Mouse (Mus musculus) intestine, embryonic 15.5 days (tissue): Measurements from ENCODE around the gene Selenbp2. TPM values are rescaled to one million over a fixed set of nuclear protein-coding genes. Genes with fewer than 3 reads are reported as not detected.
A peak's percentile ranks its signal among the peaks of the same experiment; 100 is the strongest.
"Not testable (repeated sequence)": the region's sequence is repeated elsewhere in the genome, so short reads cannot be mapped to it uniquely, and the experiment has no call there.

Source experiments
- ATAC-seq: fragments of 200-750 bp; cut with Nextera tagmentation; 2 replicates; pipeline ENCODE4 v1.8.0; 2017; ENCODE audit warnings: moderate TSS enrichment, moderate library complexity
- H3K27ac ChIP-seq: fragments of 300-500 bp; sonication (generic); 2 replicates; pipeline ENCODE4 v1.5.1; 2015; ENCODE audit warnings: mild to moderate bottlenecking, inconsistent platforms
- H3K27me3 ChIP-seq: fragments of 300-500 bp; sonication (generic); replicated peaks from 2 replicates; pipeline ENCODE4 v1.6.1; 2015; ENCODE audit warnings: inconsistent platforms
- H3K36me3 ChIP-seq: fragments of 300-500 bp; sonication (generic); 2 replicates; pipeline ENCODE4 v1.6.1; 2015; ENCODE audit warnings: inconsistent platforms
- H3K4me1 ChIP-seq: fragments of 300-500 bp; sonication (generic); replicated peaks from 2 replicates; pipeline ENCODE4 v1.6.1; 2015; ENCODE audit warnings: inconsistent platforms
- H3K4me2 ChIP-seq: fragments of 300-500 bp; sonication (generic); replicated peaks from 2 replicates; pipeline ENCODE4 v1.6.1; 2015; ENCODE audit warnings: mild to moderate bottlenecking, inconsistent platforms
- H3K4me3 ChIP-seq: fragments of 300-500 bp; sonication (generic); replicated peaks from 2 replicates; pipeline ENCODE4 v1.5.1; 2015; ENCODE audit warnings: inconsistent platforms
- H3K9ac ChIP-seq: fragments of 300-500 bp; sonication (generic); 2 replicates; pipeline ENCODE4 v1.6.1; 2015; ENCODE audit warnings: inconsistent platforms
- H3K9me3 ChIP-seq: fragments of 300-500 bp; sonication (generic); 2 replicates; pipeline ENCODE4 v1.6.1; 2016; ENCODE audit warnings: inconsistent platforms
- WGBS: fragments of 180-500 bp; shearing (Covaris S2); methylation state at CpG from one replicate; pipeline ENCODE4 v1.1.7; 2015; 5-methylcytosine and 5-hydroxymethylcytosine counted together
- polyA plus RNA-seq: library from polyadenylated mRNA; unstranded; fragments of >200 nt; fragmentation: Nextera tagmentation; extraction: Ambion mirVana; gene quantifications from 2 replicates; pipeline ENCODE4 v1.2.1, GENCODE M21; 2015

Selenbp2 gene
- polyA plus RNA-seq, 1 experiment from 2014 or later, result 4.0 TPM

GRCm38 (mm10) chr3:94679351-94679841 is 14.0 kb upstream of the Selenbp2 start:
- Histone ChIP-seq H3K4me3 (no peak overlapping the region), H3K27ac (no peak overlapping the region), H3K9me3 (no peaks in the 10 kb centered on the region), H3K36me3 (no peaks in the 10 kb centered on the region), H3K9ac (no peak overlapping the region), H3K4me2 (no peak overlapping the region), H3K27me3 (no peaks in the 10 kb centered on the region), H3K4me1 (0 out of 2 replicates have a peak, but pooled peaks cover 3% of the 10 kb centered on the region)
- WGBS, result 64% methylated on average over 8 of the region's 8 CpGs
- ATAC-seq, result peak; percentile 41

DNA sequence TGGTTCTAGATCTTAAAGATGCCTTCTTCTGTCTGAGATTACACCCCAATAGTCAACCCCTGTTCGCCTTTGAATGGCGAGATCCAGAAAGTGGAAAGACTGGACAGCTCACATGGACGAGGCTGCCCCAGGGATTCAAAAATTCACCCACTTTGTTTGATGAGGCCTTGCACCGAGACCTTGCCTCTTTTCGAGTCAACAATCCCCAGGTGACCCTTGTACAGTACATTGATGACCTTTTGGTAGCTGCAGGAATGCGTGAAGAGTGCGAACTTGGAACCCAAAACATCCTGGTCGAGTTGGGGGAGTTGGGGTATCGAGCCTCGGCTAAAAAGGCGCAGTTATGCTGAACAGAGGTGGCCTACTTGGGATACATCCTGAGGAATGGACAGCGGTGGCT is 13.3 kb upstream of the Selenbp2 start:
- H3K4me2 ChIP-seq, H3K36me3 ChIP-seq, H3K4me3 ChIP-seq, H3K27me3 ChIP-seq, H3K9ac ChIP-seq, H3K9me3 ChIP-seq, ATAC-seq, H3K4me1 ChIP-seq, H3K27ac ChIP-seq: not testable (repeated sequence)
- WGBS, result 82% methylated on average over 12 of the region's 12 CpGs

GRCm38 (mm10) chr3:94680783-94681182 is 12.6 kb upstream of the Selenbp2 start:
- Histone ChIP-seq H3K27me3 (no peaks in the 10 kb centered on the region), H3K27ac (no peak overlapping the region), H3K9ac (no peak overlapping the region), H3K36me3 (no peaks in the 10 kb centered on the region), H3K4me2 (peak overlapping the region; percentile 38; the same call in 1 of the 2 replicates), H3K9me3 (no peaks in the 10 kb centered on the region), H3K4me1 (0 out of 2 replicates have a peak, but pooled peaks cover 3% of the 10 kb centered on the region), H3K4me3 (no peak overlapping the region)
- ATAC-seq, result peak; percentile 74
- WGBS, result 75% methylated on average over 16 of the region's 16 CpGs

DNA sequence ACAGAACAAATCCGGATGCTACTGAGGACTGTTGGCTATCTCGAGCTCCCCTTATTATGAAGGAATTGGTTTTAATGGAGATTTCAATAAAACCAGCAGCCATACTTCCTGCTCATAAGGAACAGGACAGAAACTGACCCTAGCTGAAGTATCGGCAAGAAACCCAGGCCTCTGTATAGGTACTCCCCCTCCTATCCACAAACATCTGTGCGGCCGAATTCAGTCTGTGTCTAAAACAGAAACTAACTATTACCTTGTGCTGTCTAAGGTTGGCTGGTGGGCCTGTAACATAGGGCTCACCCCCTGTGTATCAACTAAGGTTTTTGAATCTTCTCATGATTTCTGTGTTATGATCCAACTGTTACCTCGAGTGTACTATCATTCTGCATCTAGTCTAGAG is 9.7 kb upstream of the Selenbp2 start:
- 0 out of 2 replicates have a peak, but pooled peaks cover 3% of the 10 kb centered on the region for H3K4me1 ChIP-seq
- ATAC-seq, result no peak
- no peaks in the 10 kb centered on the region for H3K27me3 ChIP-seq
- no peak overlapping the region for H3K4me2 ChIP-seq
- H3K4me3 ChIP-seq, result no peak overlapping the region
- H3K9ac ChIP-seq, result no peak overlapping the region
- no peak overlapping the region for H3K27ac ChIP-seq
- 81% methylated on average over 6 of the region's 6 CpGs for WGBS
- H3K36me3 ChIP-seq, result no peaks in the 10 kb centered on the region
- H3K9me3 ChIP-seq, result no peaks in the 10 kb centered on the region

DNA sequence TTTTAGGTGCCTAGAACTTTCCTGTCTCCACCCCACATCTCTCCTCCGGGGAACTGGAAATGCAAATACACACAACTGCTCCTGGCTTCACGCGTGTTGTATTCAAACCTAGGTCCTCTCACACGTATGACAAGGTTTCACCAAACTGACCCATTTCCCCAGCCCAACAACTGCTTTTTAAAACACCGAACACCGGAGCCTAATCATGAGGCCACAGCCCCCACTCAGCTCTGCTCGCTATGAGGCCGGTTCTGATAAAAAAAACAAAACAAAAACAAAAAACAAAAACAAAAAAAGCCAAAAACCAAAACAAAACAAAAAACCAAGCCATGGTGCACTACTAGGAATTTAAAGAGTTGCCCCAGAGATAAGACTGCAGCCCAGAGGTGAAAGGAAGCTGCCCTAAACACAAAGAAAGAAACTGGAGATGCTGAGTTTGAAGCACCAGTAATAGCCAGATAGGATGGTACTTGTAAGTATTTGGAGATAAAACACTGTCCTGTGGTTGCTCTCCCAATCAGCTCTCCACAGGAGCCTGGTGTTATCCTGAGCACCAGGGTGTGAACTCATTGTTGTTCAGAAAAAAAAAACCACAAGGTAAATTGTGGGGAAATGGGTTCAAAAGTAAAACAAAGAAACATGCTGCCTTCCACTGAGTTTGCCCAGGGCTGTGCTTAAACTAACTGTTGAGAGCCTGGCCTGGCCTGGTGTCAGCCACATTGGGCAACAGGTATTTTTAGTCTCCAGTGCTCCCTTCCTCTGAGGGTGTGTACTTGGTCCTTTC is 7.2 kb upstream of the Selenbp2 start:
- not testable (repeated sequence) for H3K9me3 ChIP-seq, H3K27ac ChIP-seq, H3K4me3 ChIP-seq, H3K36me3 ChIP-seq, H3K9ac ChIP-seq, H3K4me1 ChIP-seq, ATAC-seq, H3K4me2 ChIP-seq, H3K27me3 ChIP-seq
- 89% methylated on average over 8 of the region's 8 CpGs for WGBS

- H3K4me2 ChIP-seq, H3K36me3 ChIP-seq, H3K4me1 ChIP-seq, H3K9ac ChIP-seq, ATAC-seq, H3K9me3 ChIP-seq, H3K4me3 ChIP-seq, H3K27me3 ChIP-seq, H3K27ac ChIP-seq: not testable (repeated sequence)
- 94% methylated on average over 3 of the region's 3 CpGs for WGBS
These were observed 4.7 kb upstream of the Selenbp2 start for GRCm38 (mm10) chr3:94688698-94689097.

DNA sequence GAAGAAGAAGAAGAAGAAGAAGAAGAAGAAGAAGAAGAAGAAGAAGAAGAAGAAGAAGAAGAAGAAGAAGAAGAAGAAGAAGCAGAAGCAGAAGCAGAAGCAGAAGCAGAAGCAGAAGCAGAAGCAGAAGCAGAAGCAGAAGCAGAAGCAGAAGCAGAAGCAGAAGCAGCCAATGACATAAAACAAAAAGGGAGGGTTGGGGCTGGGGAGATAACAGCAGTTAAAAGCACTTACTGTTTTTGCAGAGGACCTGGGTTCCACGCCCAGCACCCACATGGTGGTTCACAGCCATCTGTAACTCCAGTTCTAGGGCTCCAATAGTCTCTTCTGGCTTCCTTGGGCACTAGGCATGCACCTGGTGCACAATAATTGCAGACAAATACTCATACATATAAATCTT is 4.2 kb upstream of the Selenbp2 start:
- WGBS, result 65% methylated on average over 1 of the region's 1 CpGs

DNA sequence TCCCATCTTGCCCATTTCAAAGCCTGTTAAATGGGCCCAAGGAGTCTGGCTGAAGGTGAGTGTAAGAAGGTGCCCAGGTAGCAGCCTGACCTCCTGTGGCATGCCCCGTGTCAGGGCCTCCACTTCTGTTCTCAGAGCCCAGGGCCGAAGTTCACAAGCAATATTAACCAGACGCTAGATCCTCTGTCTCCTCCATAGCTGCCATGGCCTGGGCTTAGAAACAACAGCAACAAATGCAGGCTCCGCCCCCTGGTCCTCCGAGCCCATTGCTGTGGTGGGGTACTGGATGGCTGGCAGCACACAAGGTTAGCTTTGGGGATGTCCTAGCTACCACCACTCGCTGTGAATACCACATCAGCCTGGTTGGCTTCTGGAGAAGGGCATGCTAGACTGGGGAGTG is 3.2 kb upstream of the Selenbp2 start:
- H3K4me2 ChIP-seq, result not testable (repeated sequence)

More for the DNA sequence above, 4.2 kb upstream of the Selenbp2 start:
- not testable (repeated sequence) for H3K27me3 ChIP-seq, H3K9me3 ChIP-seq, ATAC-seq, H3K9ac ChIP-seq, H3K4me2 ChIP-seq, H3K27ac ChIP-seq, H3K36me3 ChIP-seq, H3K4me1 ChIP-seq, H3K4me3 ChIP-seq

DNA sequence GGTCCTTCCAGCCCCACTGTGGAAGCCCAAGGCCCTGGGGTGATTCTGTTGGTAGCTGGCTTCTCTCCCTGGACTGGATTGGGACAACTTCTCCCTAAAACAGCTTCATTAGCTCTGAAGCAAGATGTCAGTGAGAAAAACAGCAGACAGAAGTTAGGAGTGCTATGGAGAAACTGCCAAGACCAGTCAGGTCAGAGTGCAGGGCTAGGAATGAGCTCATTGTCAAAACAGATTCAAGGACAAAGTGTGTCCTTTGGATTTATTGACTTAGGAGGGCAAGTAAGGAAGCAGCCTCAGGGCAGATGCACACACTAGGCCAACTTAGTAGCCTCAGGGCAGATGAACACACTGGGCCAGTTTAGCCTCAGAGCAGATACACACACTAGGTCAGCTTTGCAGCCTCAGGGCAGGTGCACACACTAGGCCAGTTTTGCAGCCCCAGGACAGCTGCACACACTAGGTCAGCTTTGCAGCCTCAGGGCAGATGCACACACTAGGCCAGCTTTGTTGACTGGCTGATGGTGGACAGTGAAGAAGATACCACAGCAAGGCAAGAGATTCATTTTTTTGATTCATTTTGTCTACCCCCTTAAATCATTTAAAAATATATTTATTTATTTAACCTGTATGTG is 2.6 kb upstream of the Selenbp2 start:
- peaks cover 6% of the 10 kb centered on the region; the same call in 1 of the 2 replicates for H3K4me1 ChIP-seq
- no peak overlapping the region for H3K27ac ChIP-seq
- no peaks in the 10 kb centered on the region for H3K9me3 ChIP-seq
- H3K4me3 ChIP-seq, result no peak overlapping the region
- peak; percentile 32; the same call in 1 of the 2 replicates for ATAC-seq
- H3K9ac ChIP-seq, result no peak overlapping the region
- no peaks in the 10 kb centered on the region for H3K27me3 ChIP-seq
- H3K36me3 ChIP-seq, result no peaks in the 10 kb centered on the region
- H3K4me2 ChIP-seq, result no peak overlapping the region

More for the DNA sequence above, 3.2 kb upstream of the Selenbp2 start:
- H3K9me3 ChIP-seq, H3K9ac ChIP-seq, H3K36me3 ChIP-seq, H3K4me3 ChIP-seq, H3K27me3 ChIP-seq, H3K27ac ChIP-seq, H3K4me1 ChIP-seq: not testable (repeated sequence)
- peak; percentile 27; the same call in 1 of the 2 replicates for ATAC-seq
- 49% methylated on average over 6 of the region's 6 CpGs for WGBS

DNA sequence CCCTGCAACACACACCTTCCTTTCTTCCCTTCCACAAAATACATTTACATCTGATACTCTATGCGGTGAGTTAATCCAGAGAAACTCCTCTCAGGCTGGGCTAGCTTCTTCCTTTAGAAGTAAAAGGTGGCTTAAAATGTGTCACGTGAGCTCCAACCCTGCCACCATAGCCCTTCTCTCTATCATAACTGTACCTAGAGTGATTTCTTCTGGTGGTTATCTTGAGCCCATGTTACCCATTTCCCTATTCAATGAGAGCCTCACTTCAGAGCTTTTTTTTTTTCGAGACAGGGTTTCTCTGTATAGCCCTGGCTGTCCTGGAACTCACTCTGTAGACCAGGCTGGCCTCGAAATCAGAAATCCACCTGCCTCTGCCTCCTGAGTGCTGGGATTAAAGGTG is 1.7 kb upstream of the Selenbp2 start:
- not testable (repeated sequence) for H3K4me3 ChIP-seq, H3K27ac ChIP-seq, H3K4me1 ChIP-seq, H3K9ac ChIP-seq, ATAC-seq, H3K36me3 ChIP-seq, H3K27me3 ChIP-seq, H3K4me2 ChIP-seq, H3K9me3 ChIP-seq
- WGBS, result 92% methylated on average over 4 of the region's 4 CpGs

- H3K4me2 ChIP-seq, result peak overlapping the region; percentile 28; the same call in 1 of the 2 replicates
- H3K9ac ChIP-seq, H3K36me3 ChIP-seq, H3K27ac ChIP-seq, H3K9me3 ChIP-seq, H3K4me1 ChIP-seq, H3K4me3 ChIP-seq, H3K27me3 ChIP-seq: not testable (repeated sequence)
- 39% methylated on average over 6 of the region's 8 CpGs for WGBS
- ATAC-seq, result peak; percentile 7; the same call in 1 of the 2 replicates
These were observed 518 bp downstream of the Selenbp2 start for GRCm38 (mm10) chr3:94693874-94694273.

- H3K27me3 ChIP-seq, ATAC-seq, H3K9ac ChIP-seq, H3K27ac ChIP-seq, H3K4me2 ChIP-seq, H3K9me3 ChIP-seq, H3K4me1 ChIP-seq, H3K36me3 ChIP-seq, H3K4me3 ChIP-seq: not testable (repeated sequence)
- WGBS, result 86% methylated on average over 6 of the region's 6 CpGs
These were observed 2.2 kb downstream of the Selenbp2 start for GRCm38 (mm10) chr3:94695591-94695990.

- H3K4me3 ChIP-seq, H3K36me3 ChIP-seq, H3K9ac ChIP-seq, H3K4me1 ChIP-seq, H3K27ac ChIP-seq, ATAC-seq, H3K4me2 ChIP-seq, H3K27me3 ChIP-seq, H3K9me3 ChIP-seq: not testable (repeated sequence)
- WGBS, result 86% methylated on average over 4 of the region's 4 CpGs
These were observed 2.9 kb downstream of the Selenbp2 start for GRCm38 (mm10) chr3:94696257-94696656.
